Mouse (Mus musculus) thymus, adult 2 months (tissue): ENCODE measurements around the gene Psmd11. TPM values are rescaled to one million over a fixed set of nuclear protein-coding genes. Genes with fewer than 3 reads are reported as not detected.

Experiments used
- DNase-seq: peaks from one replicate; pipeline ENCODE4 v3.0.0; 2021
- H3K27ac ChIP-seq: fragments of 200-500 bp; 2 replicates; pipeline ENCODE4 v1.5.1; 2012; ENCODE audit warnings: low read length, control low read depth; ENCODE audit not compliant: control insufficient read depth, insufficient read depth
- H3K27me3 ChIP-seq: fragments of 200-500 bp; 2 replicates; pipeline ENCODE4 v1.6.1; 2012; ENCODE audit warnings: mild to moderate bottlenecking, low read length, moderate library complexity, mixed read lengths; ENCODE audit not compliant: control insufficient read depth, insufficient read depth
- H3K36me3 ChIP-seq: fragments of 200-500 bp; 2 replicates; pipeline ENCODE4 v1.6.1; 2012; ENCODE audit warnings: mild to moderate bottlenecking, low read length, moderate library complexity; ENCODE audit not compliant: control insufficient read depth, insufficient read depth
- H3K4me1 ChIP-seq: fragments of 200-500 bp; replicated peaks from 2 replicates; pipeline ENCODE4 v1.6.1; 2012; ENCODE audit warnings: low read length; ENCODE audit not compliant: control insufficient read depth, insufficient read depth
- H3K4me3 ChIP-seq: fragments of 200-500 bp; 2 replicates; pipeline ENCODE4 v1.5.1; 2012; ENCODE audit warnings: mild to moderate bottlenecking, low read length, control low read depth, moderate library complexity; ENCODE audit not compliant: control insufficient read depth, insufficient read depth
- CTCF ChIP-seq: fragments of 200-500 bp; IDR thresholded peaks from 2 replicates; pipeline ENCODE4 v1.5.1; 2012; ENCODE audit warnings: mild to moderate bottlenecking, control low read depth, low read length, moderate library complexity, borderline replicate concordance; ENCODE audit not compliant: control insufficient read depth, poor library complexity, insufficient read depth; ENCODE audit errors: extremely low read depth
- POLR2A ChIP-seq: fragments of 200-500 bp; IDR thresholded peaks from 2 replicates; pipeline ENCODE4 v1.6.1; 2012; ENCODE audit warnings: mild to moderate bottlenecking, low read length, control low read depth, moderate library complexity; ENCODE audit not compliant: control insufficient read depth, poor library complexity, insufficient read depth; ENCODE audit errors: extremely low read depth
- WGBS: fragments of 180-500 bp; shearing (Covaris S2); methylation state at CpG from one replicate; pipeline ENCODE4 v1.1.7; 2018; 5-methylcytosine and 5-hydroxymethylcytosine counted together
- polyA plus RNA-seq: library from polyadenylated mRNA; depleted of rRNA; stranded (reverse); fragments of >200 nt; gene quantifications from 2 replicates; pipeline ENCODE4 v1.2.3, GENCODE M21; 2012

Psmd11 gene
- polyA plus RNA-seq, 1 experiment, result 71.7 TPM

- Histone ChIP-seq H3K4me1 (no peaks in the 10 kb centered on the region), H3K4me3 (no peak overlapping the region), H3K27ac (no peak overlapping the region), H3K27me3 (no peaks in the 10 kb centered on the region), H3K36me3 (peaks cover 41% of the 10 kb centered on the region)
- 95% methylated on average over 16 of the region's 16 CpGs for WGBS
- no peak for TF ChIP-seq POLR2A
- no peak for TF ChIP-seq CTCF
- no peak for DNase-seq
Measured at GRCm38 (mm10) chr11:80471836-80472605, 43.6 kb downstream of the Psmd11 start.

GRCm38 (mm10) chr11:80474175-80474691, 45.8 kb downstream of the Psmd11 start:
- TF ChIP-seq CTCF, result no peak; the same call in 1 of the 2 replicates
- TF ChIP-seq POLR2A, result no peak
- Histone ChIP-seq H3K4me3 (no peak overlapping the region), H3K36me3 (peaks cover 23% of the 10 kb centered on the region), H3K27ac (no peak overlapping the region), H3K27me3 (no peaks in the 10 kb centered on the region), H3K4me1 (peaks cover 19% of the 10 kb centered on the region)
- WGBS, result 51% methylated on average over 2 of the region's 2 CpGs
- DNase-seq, result no peak

- Histone ChIP-seq H3K4me1 (peaks cover 22% of the 10 kb centered on the region), H3K4me3 (no peak overlapping the region), H3K36me3 (peaks cover 18% of the 10 kb centered on the region), H3K27me3 (no peaks in the 10 kb centered on the region), H3K27ac (no peak overlapping the region)
- DNase-seq, result no peak
- WGBS, result 97% methylated on average over 11 of the region's 11 CpGs
- TF ChIP-seq POLR2A (no peak), CTCF (no peak)
Measured at GRCm38 (mm10) chr11:80474846-80475245, 46.4 kb downstream of the Psmd11 start.

- Histone ChIP-seq H3K36me3 (peaks cover 11% of the 10 kb centered on the region), H3K27me3 (no peaks in the 10 kb centered on the region), H3K4me1 (peaks cover 22% of the 10 kb centered on the region), H3K4me3 (no peak overlapping the region), H3K27ac (no peak overlapping the region)
- 97% methylated on average over 9 of the region's 9 CpGs for WGBS
- no peak for DNase-seq
- TF ChIP-seq POLR2A, result no peak
- no peak for TF ChIP-seq CTCF
Measured at GRCm38 (mm10) chr11:80475544-80475943, 47.1 kb downstream of the Psmd11 start.

GRCm38 (mm10) chr11:80476222-80477189, 48.1 kb downstream of the Psmd11 start, which contains the start of gene Cdk5r1:
Gene Cdk5r1, plus strand, starts transcription at chr11:80477023.
- Histone ChIP-seq H3K4me1 (peaks cover 22% of the 10 kb centered on the region), H3K36me3 (peaks cover 5% of the 10 kb centered on the region; the same call in 1 of the 2 replicates), H3K27ac (no peak within 1 kb of the TSS), H3K4me3 (peak within 1 kb of the TSS; percentile 61), H3K27me3 (no peaks in the 10 kb centered on the region)
- peak; percentile 95 for DNase-seq
- no peak for TF ChIP-seq POLR2A
- peak; percentile 92 for TF ChIP-seq CTCF
- 2% methylated on average over 112 of the region's 116 CpGs for WGBS
